Mouse (Mus musculus) kidney, embryonic 15.5 days (tissue): ENCODE data around the gene Rragc. TPM values are rescaled to one million over a fixed set of nuclear protein-coding genes. Genes with fewer than 3 reads are reported as not detected.
"Not testable (repeated sequence)": the region's sequence is repeated elsewhere in the genome, so short reads cannot be mapped to it uniquely, and the experiment has no call there.

Experiments
- ATAC-seq: fragments of 200-750 bp; cut with Nextera tagmentation; replicated peaks from 2 replicates; pipeline ENCODE4 v1.8.0; 2017; ENCODE audit warnings: moderate TSS enrichment; ENCODE audit not compliant: low FRiP score
- H3K27ac ChIP-seq: fragments of 300-500 bp; sonication (generic); 2 replicates; pipeline ENCODE4 v1.5.1; 2015; ENCODE audit warnings: mild to moderate bottlenecking, inconsistent platforms
- H3K27me3 ChIP-seq: fragments of 300-500 bp; sonication (generic); 2 replicates; pipeline ENCODE4 v1.6.1; 2015; ENCODE audit warnings: inconsistent platforms
- H3K36me3 ChIP-seq: fragments of 300-500 bp; sonication (generic); 2 replicates; pipeline ENCODE4 v1.6.1; 2015; ENCODE audit warnings: inconsistent platforms
- H3K4me1 ChIP-seq: fragments of 300-500 bp; sonication (generic); 2 replicates; pipeline ENCODE4 v1.6.1; 2015; ENCODE audit warnings: inconsistent platforms
- H3K4me2 ChIP-seq: fragments of 300-500 bp; sonication (generic); 2 replicates; pipeline ENCODE4 v1.6.1; 2015; ENCODE audit warnings: moderate library complexity, mild to moderate bottlenecking, inconsistent platforms
- H3K4me3 ChIP-seq: fragments of 300-500 bp; sonication (generic); replicated peaks from 2 replicates; pipeline ENCODE4 v1.5.1; 2015; ENCODE audit warnings: mild to moderate bottlenecking, inconsistent platforms
- H3K9ac ChIP-seq: fragments of 300-500 bp; sonication (generic); 2 replicates; pipeline ENCODE4 v1.6.1; 2015; ENCODE audit warnings: mild to moderate bottlenecking, inconsistent platforms
- H3K9me3 ChIP-seq: fragments of 300-500 bp; sonication (generic); replicated peaks from 2 replicates; pipeline ENCODE4 v1.6.1; 2016; ENCODE audit warnings: inconsistent platforms
- WGBS: fragments of 180-500 bp; shearing (Covaris S2); methylation state at CpG from one replicate; pipeline ENCODE4 v1.1.7; 2015; ENCODE audit warnings: mixed read lengths; 5-methylcytosine and 5-hydroxymethylcytosine counted together
- polyA plus RNA-seq: library from polyadenylated mRNA; unstranded; fragments of >200 nt; fragmentation: Nextera tagmentation; extraction: Ambion mirVana; gene quantifications from 2 replicates; pipeline ENCODE4 v1.2.1, GENCODE M21; 2015

The Rragc gene
- polyA plus RNA-seq, 1 experiment from 2014 or later: 46.6 TPM

DNA sequence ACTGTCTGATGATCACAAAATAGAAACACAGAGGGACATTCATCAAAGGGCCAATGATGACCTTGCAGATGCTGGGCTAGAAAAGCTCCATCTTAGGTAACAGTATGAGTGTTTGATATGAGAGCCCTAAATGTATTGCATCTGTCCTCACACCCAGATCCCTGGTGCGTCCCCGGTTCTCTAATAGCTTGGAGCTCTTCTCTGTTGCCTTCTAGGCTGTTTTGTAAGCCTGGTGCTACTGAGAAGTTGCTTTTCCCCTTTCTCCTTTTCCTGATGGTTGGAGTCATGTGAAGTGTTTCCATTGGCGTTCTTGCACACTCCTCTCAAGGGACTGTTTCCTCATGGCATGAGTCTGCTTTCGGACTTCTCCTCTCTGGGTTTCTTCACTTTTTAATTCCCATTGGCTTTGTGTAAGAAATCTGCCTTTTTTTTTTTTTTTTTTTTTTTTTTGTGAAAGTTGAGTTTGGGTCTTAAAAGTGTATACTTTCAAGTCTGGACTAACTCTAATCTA lies 3.9 kb downstream of the Rragc start:
- H3K36me3 ChIP-seq: peaks cover 54% of the 10 kb centered on the region
- ATAC-seq: no peak

DNA sequence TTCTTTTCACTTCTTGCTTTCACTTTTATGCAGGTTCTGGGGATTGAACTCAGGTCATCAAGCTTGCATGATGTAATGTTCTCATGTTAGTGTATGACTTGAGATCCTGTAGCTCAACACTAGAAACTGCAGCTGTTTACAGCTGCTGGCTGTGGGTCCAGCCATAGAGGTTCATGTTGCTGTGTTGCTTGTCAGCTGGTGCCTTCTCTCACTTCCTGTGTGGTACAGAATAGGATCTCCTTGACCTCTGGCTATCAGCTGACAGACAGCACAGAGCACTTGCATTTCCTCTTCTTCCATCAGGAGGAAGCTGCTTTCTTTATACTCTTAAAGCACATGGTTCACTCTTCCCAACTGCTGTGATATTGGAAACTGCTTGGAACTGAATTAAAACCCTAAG lies 10.7 kb downstream of the Rragc start:
- no peak overlapping the region for H3K4me2 ChIP-seq
- H3K36me3 ChIP-seq: peaks cover 93% of the 10 kb centered on the region
- H3K27me3 ChIP-seq: no peaks in the 10 kb centered on the region
- 0 out of 2 replicates have a peak, but pooled peaks have one; percentile 46 for ATAC-seq
- H3K4me3 ChIP-seq: no peak overlapping the region
- no peaks in the 10 kb centered on the region for H3K4me1 ChIP-seq
- H3K27ac ChIP-seq: no peak overlapping the region
- H3K9me3 ChIP-seq: no peaks in the 10 kb centered on the region
- H3K9ac ChIP-seq: no peak overlapping the region

More for the DNA sequence above, 3.9 kb downstream of the Rragc start:
- Histone ChIP-seq H3K9me3 (no peaks in the 10 kb centered on the region), H3K27me3 (no peaks in the 10 kb centered on the region), H3K4me3 (no peak overlapping the region), H3K27ac (no peak overlapping the region), H3K4me2 (no peak overlapping the region), H3K4me1 (peaks cover 15% of the 10 kb centered on the region), H3K9ac (no peak overlapping the region)
- WGBS: 86% methylated on average over 4 of the region's 4 CpGs

DNA sequence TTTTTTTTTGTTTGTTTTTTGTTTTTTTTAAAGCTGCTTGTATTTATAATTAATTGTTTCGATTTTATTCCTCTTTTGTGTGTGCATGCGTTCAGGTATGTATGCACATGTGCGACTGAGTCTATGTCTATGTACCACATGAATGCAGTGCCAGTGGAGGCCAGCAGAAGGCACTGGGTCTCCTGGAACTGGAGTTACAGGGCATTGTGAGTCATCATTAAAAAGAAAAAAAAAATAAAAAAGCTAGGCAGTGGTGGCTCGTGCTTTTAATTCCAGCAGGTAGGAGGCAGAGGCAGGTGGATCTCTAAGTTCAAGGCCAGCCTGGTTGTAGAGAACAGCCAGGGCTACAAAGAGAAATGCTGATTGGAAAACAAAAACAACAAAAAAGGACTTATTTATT lies 12.7 kb downstream of the Rragc start:
- H3K27me3 ChIP-seq: no peaks in the 10 kb centered on the region
- H3K4me3 ChIP-seq: no peak overlapping the region
- H3K27ac ChIP-seq: no peak overlapping the region
- no peak for ATAC-seq
- H3K9ac ChIP-seq: no peak overlapping the region
- H3K4me1 ChIP-seq: no peaks in the 10 kb centered on the region
- peaks cover 92% of the 10 kb centered on the region for H3K36me3 ChIP-seq
- WGBS: 90% methylated on average over 4 of the region's 4 CpGs
- H3K9me3 ChIP-seq: no peaks in the 10 kb centered on the region
- H3K4me2 ChIP-seq: no peak overlapping the region

DNA sequence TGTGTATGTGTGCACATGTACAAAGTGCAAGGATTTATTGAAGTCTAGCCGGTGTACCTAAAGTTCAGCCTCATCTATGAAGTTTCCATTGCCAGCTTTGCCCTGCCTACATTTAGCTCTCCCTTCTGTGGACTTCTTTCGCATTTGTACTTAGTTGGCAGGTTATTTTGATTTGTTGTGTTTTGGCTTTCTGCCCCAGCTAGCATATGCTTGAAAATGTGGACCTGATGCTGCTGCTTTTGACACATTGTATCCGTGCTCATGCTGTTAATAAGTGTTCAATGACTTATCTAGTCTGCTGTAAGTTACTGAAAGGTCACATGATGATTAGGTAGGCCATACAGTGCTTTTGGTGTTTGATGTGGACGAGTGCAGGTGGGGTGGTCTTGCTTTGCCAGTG lies 17.1 kb downstream of the Rragc start:
- Histone ChIP-seq H3K9me3 (no peaks in the 10 kb centered on the region), H3K4me3 (no peak overlapping the region), H3K27me3 (no peaks in the 10 kb centered on the region), H3K4me2 (no peak overlapping the region), H3K4me1 (no peaks in the 10 kb centered on the region), H3K27ac (no peak overlapping the region), H3K9ac (no peak overlapping the region), H3K36me3 (peaks cover 78% of the 10 kb centered on the region)
- ATAC-seq: no peak
- 89% methylated on average over 4 of the region's 4 CpGs for WGBS

DNA sequence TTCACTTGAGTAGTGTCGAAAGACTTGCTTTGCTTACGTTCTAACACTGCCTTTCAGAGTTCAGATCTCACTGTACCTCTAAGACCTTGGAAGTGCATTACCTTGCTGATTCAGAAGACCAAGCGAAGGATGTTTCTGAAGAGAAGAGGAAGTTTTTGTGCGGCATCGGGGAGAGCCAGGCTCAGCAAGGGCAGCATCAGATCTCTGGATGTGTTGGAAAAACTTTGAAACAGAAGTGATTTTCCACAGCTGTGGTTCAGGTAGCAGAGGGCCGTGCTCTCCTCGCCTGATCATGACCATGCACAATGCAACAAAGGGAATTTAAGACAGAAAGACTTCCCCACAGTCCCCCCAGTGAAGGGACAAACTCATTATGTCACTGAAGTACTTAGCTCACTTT lies 18.8 kb downstream of the Rragc start:
- peaks cover 61% of the 10 kb centered on the region for H3K36me3 ChIP-seq
- 96% methylated on average over 7 of the region's 7 CpGs for WGBS
- ATAC-seq: no peak

DNA sequence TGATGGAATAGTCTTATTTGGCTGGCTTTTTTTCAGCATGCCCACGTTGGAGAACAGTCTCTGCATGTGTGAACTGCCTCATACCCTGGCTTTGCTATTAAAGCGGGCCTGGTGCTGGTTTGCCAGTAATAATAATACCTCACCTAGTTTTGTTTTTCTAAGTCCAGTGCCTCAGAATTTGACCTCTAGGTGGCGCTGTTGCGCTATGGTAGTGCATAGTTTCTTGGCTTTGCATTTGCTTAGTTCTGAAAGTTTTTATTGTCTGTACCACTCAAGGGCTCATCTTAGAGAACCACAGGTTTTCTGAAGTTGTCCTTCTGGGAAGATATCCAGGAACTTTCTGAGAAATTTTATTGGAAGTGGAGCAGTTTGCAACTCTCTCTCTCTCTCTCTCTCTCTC lies 22.6 kb downstream of the Rragc start:
- ATAC-seq: no peak
- H3K4me3 ChIP-seq: no peak overlapping the region
- no peaks in the 10 kb centered on the region for H3K9me3 ChIP-seq
- no peak overlapping the region for H3K27ac ChIP-seq
- peaks cover 28% of the 10 kb centered on the region for H3K36me3 ChIP-seq
- H3K9ac ChIP-seq: no peak overlapping the region
- no peak overlapping the region for H3K4me2 ChIP-seq
- 3% methylated on average over 4 of the region's 4 CpGs for WGBS
- H3K27me3 ChIP-seq: no peaks in the 10 kb centered on the region
- H3K4me1 ChIP-seq: no peaks in the 10 kb centered on the region

More for the DNA sequence above, 18.8 kb downstream of the Rragc start:
- Histone ChIP-seq H3K27me3 (no peaks in the 10 kb centered on the region), H3K4me1 (no peaks in the 10 kb centered on the region), H3K9me3 (no peaks in the 10 kb centered on the region), H3K9ac (no peak overlapping the region), H3K4me3 (no peak overlapping the region), H3K4me2 (no peak overlapping the region), H3K27ac (no peak overlapping the region)

DNA sequence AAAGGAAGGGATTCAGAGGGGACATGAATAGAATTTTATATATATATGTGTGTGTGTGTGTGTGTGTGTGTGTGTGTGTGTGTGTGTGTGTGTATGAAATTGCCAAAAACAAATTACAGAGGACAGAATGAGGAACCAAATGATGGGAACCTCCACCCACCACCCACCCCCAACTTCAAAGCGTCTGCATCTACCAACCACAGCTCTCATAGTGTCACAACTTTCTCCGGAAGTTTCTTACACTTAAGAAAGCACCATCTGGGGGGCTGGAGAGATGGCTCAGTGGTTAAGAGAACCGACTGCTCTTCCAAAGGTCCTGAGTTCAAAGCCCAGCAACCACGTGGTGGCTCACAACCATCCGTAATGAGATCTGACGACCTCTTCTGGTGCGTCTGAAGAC lies 23.6 kb downstream of the Rragc start:
- H3K4me3 ChIP-seq, H3K27me3 ChIP-seq, ATAC-seq, H3K27ac ChIP-seq, H3K9ac ChIP-seq, H3K4me2 ChIP-seq, H3K4me1 ChIP-seq, H3K9me3 ChIP-seq: not testable (repeated sequence)
- peaks cover 18% of the 10 kb centered on the region for H3K36me3 ChIP-seq
- 59% methylated on average over 7 of the region's 7 CpGs for WGBS

DNA sequence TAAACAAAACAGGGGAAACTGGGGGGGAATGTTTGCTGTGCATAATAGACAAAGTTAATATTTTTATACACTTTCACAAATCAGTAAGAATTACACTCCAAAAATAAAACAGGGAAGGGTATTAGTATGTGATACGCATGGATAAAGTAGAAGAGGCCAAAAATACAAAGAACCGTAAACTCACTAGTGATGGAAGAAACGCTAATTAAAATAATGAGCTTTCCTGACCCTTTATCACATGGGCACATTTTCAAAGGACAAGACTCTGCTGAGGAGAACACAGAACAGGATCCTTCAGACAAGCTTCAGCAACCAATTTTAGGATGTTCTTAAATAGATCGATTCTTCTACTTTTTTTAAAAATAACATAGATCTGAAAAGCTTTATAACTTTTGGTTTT lies 29.5 kb downstream of the Rragc start:
- Histone ChIP-seq H3K4me1 (no peaks in the 10 kb centered on the region), H3K4me2 (no peak overlapping the region), H3K4me3 (no peak overlapping the region), H3K9ac (no peak overlapping the region), H3K27ac (no peak overlapping the region), H3K9me3 (no peaks in the 10 kb centered on the region), H3K27me3 (peaks cover 21% of the 10 kb centered on the region; the same call in 1 of the 2 replicates), H3K36me3 (no peaks in the 10 kb centered on the region)
- WGBS: 85% methylated on average over 4 of the region's 4 CpGs
- no peak for ATAC-seq

DNA sequence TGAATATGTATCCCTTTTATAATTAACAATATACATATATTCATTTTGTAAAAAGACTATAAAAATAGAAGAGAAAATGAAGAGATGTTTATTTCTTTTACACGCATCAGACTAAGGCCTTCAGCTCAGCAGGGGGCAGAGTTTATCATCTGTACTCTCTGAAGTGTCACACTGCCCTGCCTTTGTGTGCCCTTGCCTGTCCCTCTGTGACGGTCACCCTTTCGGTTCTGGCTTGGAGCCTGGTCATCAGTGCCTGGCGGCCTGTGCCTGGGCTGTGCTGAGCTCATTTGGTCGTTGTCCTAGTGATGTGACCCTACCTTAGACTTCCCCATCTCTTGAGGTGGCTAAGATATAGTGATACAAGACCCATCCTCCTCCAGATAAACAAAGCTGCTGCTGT lies 29.9 kb downstream of the Rragc start:
- Histone ChIP-seq H3K4me2 (no peak overlapping the region), H3K27ac (no peak overlapping the region), H3K4me1 (no peaks in the 10 kb centered on the region), H3K9ac (no peak overlapping the region), H3K9me3 (no peaks in the 10 kb centered on the region), H3K4me3 (no peak overlapping the region), H3K36me3 (no peaks in the 10 kb centered on the region), H3K27me3 (peaks cover 24% of the 10 kb centered on the region)
- 52% methylated on average over 5 of the region's 5 CpGs for WGBS
- no peak for ATAC-seq

DNA sequence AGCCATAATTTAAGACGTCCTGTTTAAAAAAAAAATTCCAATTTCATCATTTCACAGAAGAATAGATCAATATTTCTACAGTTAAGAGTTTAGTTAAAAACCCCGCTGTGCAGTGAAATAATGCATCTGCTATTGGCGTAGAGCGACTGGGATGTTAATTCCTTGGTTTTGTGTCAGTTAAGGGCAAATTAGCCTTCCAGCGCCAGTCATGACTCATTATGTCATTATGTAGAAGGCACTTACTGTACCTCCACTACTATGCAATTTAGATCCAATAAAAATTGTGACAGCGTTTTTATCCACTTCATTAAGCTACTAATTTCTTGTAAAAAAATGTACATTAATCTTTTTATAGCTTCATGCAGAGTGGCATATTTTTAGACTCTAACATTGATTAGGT lies 31.7 kb downstream of the Rragc start:
- peaks cover 40% of the 10 kb centered on the region for H3K27me3 ChIP-seq
- WGBS: 79% methylated on average over 6 of the region's 6 CpGs
- no peak for ATAC-seq
- H3K4me2 ChIP-seq: no peak overlapping the region
- no peaks in the 10 kb centered on the region for H3K4me1 ChIP-seq
- H3K9me3 ChIP-seq: no peaks in the 10 kb centered on the region
- no peaks in the 10 kb centered on the region for H3K36me3 ChIP-seq
- no peak overlapping the region for H3K9ac ChIP-seq
- no peak overlapping the region for H3K4me3 ChIP-seq
- no peak overlapping the region for H3K27ac ChIP-seq

DNA sequence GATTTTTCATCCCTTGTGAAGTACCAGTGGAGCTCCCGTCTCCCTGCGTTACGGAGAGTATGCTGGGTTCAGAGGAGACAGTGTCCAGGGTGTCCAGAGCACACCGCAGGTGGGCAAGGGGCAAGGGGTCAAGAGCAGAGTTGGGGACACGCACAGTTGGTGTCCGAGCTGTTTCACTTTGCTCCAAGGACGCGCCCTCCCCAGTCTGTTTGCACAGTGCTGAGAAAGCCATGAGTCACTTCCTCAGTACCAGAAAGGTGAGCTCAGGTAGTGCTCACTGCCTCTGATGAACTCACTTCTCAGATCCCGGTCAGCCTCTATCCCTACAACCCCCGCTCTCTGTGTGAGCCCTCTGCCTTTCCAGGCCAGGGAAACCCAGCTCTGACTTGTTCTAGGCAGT lies 32.4 kb downstream of the Rragc start:
- H3K4me2 ChIP-seq: no peak overlapping the region
- H3K9ac ChIP-seq: no peak overlapping the region
- H3K36me3 ChIP-seq: no peaks in the 10 kb centered on the region
- H3K4me3 ChIP-seq: no peak overlapping the region
- 68% methylated on average over 10 of the region's 10 CpGs for WGBS
- ATAC-seq: 0 out of 2 replicates have a peak, but pooled peaks have one; percentile 33
- H3K27ac ChIP-seq: no peak overlapping the region
- H3K4me1 ChIP-seq: no peaks in the 10 kb centered on the region
- H3K9me3 ChIP-seq: no peaks in the 10 kb centered on the region
- peaks cover 48% of the 10 kb centered on the region for H3K27me3 ChIP-seq

DNA sequence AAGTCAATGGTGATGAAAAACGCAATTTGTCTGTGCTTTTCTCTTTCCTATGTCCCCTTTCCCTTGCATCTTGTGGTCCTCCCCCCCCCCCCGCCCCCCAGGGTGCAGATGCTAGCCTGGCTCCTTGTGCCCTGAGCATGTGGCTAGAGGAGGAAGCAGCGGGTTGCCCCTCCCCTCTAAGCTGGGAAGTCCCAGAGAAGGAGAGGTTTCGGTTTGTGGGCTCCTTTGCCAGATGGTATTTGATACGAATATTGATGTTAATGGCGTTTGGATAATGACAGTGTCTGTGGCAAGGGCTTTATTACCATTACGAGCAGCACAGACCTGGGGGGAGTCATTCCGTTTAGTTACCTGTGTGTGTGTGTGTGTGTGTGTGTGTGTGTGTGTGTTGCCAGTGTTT lies 34.8 kb downstream of the Rragc start:
- no peak overlapping the region for H3K9ac ChIP-seq
- peaks cover 62% of the 10 kb centered on the region for H3K27me3 ChIP-seq
- 60% methylated on average over 7 of the region's 8 CpGs for WGBS
- no peaks in the 10 kb centered on the region for H3K36me3 ChIP-seq
- no peak overlapping the region for H3K4me3 ChIP-seq
- peaks cover 9% of the 10 kb centered on the region for H3K4me1 ChIP-seq
- no peak for ATAC-seq
- H3K9me3 ChIP-seq: no peaks in the 10 kb centered on the region
- no peak overlapping the region for H3K27ac ChIP-seq
- H3K4me2 ChIP-seq: no peak overlapping the region
